Mouse (Mus musculus) hindlimb bud, embryonic 11.5 days (tissue): ENCODE data around the gene Fam166b.

Experiments
- DNase-seq: peaks from one replicate; pipeline ENCODE4 v3.0.0-alpha.2; 2012; ENCODE audit warnings: low read depth, low spot score; ENCODE audit errors: extremely low spot score

The Fam166b gene

GRCm38 (mm10) chr4:43381408-43382154, 47.4 kb downstream of the Fam166b start, which contains the start of gene Rusc2:
Gene Rusc2, plus strand, starts transcription at chr4:43381979.
- DNase-seq: no peak

- no peak for DNase-seq
Observed at GRCm38 (mm10) chr4:43380951-43381350, 48.0 kb downstream of the Fam166b start.

DNA sequence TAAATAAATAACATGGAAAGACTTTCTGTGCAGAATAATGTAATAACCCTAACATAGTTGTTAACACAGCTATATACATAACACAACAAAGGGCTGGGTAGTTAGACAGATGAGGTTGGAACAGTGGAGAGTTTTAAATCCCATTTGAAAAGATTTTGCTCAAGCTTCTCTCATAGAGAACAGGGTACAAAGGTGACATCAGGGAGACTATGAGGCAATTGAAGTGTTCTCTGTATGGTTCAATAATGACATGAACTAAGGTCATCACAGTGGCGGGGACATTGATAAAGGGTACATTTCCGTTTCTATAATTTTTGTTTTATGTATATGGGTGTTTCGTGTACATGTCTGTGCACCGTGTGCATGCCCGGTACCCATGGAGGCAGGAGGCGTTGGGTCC, 49.3 kb downstream of the Fam166b start:
- DNase-seq: no peak
